Mouse (Mus musculus) megakaryocyte, embryonic 14.5 days (primary cell): ENCODE measurements around the gene Inka1. TPM values are rescaled to one million over a fixed set of nuclear protein-coding genes. Genes with fewer than 3 reads are reported as not detected.
"Not testable (repeated sequence)": the region's sequence is repeated elsewhere in the genome, so short reads cannot be mapped to it uniquely, and the experiment has no call there.

Source experiments
- H3K27me3 ChIP-seq: replicated peaks from 2 replicates; pipeline ENCODE3; 2012; ENCODE audit warnings: inconsistent platforms
- H3K36me3 ChIP-seq: replicated peaks from 2 replicates; pipeline ENCODE3; 2012; ENCODE audit warnings: low read length, inconsistent platforms, mixed read lengths
- H3K4me1 ChIP-seq: 2 replicates; pipeline ENCODE4 v1.6.1; 2012; ENCODE audit warnings: inconsistent platforms
- H3K4me3 ChIP-seq: replicated peaks from 2 replicates; pipeline ENCODE3; 2012; ENCODE audit warnings: moderate library complexity, mild to moderate bottlenecking, inconsistent platforms
- H3K9me3 ChIP-seq: 2 replicates; pipeline ENCODE4 v1.6.1; 2012; ENCODE audit warnings: inconsistent platforms
- FLI1 ChIP-seq: IDR thresholded peaks from 2 replicates; pipeline ENCODE4 v1.6.1; 2012; ENCODE audit warnings: low read length, inconsistent platforms, mixed read lengths
- GATA1 ChIP-seq: IDR thresholded peaks from 3 replicates; pipeline ENCODE4 v1.6.1; 2012; ENCODE audit warnings: mixed read lengths, low read length, inconsistent platforms, borderline replicate concordance
- polyA plus RNA-seq: library from polyadenylated mRNA; stranded (reverse); fragments of >175 nt; gene quantifications from 2 replicates; pipeline ENCODE4 v1.2.3, GENCODE M21; 2012; ENCODE audit warnings: low replicate concordance; ENCODE audit not compliant: insufficient read depth

Gene Inka1
- 270 and 880 TPM in 2 replicates for polyA plus RNA-seq

DNA sequence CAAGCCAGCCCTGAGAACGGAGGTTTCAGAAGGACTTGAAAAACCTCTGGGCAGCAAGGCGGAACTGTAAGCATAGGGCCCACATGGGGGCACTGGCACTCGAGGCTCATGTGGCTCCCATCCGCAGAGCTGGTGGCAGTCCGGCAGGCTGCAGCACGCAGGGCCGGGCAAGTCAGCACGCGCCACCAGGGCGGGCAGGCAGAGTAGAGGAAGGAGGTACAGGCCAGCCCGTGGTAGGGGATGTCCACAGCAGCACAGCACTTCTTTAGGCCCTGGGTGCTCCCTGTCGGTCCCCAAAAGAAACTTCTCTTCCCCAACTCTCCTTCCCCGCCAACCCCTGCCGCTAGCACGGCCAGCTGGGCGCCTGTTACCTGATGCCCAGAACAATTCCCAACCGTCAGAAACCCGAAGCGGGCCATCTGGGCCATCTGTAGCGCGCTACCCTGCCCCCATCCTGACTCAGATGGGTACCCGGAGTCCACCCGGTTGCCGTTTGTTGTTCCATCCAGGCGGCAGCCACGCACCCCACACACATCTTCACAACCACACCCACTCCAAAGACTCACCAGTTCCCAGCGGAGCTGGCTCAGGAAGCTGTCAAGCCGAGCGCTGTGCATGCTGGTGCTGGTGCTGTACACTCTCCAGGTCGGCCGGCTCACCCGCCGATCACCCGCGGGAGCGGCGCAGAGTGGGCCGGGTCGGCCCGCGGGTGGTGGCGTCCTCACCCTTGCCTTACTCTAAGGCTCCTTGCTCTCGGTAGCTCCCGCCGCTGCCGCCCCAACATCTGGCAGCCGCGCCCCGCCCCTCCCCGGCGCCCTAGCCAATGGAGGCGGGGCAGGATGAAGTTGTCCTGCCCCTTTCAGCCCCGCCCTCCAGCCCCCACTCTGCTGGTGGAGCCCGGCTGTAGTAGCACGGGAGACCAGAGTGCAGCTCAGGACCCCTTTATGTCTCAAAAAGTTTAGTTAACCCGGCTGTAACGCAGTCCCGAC lies at the start of gene Inka1:
TSS of gene Inka1 (minus strand) at position 749 of the 989 bp plus-strand sequence.
- no peaks in the 10 kb centered on the region for H3K9me3 ChIP-seq
- no peaks in the 10 kb centered on the region for H3K27me3 ChIP-seq
- peak within 1 kb of the TSS; percentile 99 for H3K4me3 ChIP-seq
- TF ChIP-seq GATA1 (no peak), FLI1 (no peak)
- H3K4me1 ChIP-seq = peaks cover 79% of the 10 kb centered on the region
- peaks cover 52% of the 10 kb centered on the region for H3K36me3 ChIP-seq

DNA sequence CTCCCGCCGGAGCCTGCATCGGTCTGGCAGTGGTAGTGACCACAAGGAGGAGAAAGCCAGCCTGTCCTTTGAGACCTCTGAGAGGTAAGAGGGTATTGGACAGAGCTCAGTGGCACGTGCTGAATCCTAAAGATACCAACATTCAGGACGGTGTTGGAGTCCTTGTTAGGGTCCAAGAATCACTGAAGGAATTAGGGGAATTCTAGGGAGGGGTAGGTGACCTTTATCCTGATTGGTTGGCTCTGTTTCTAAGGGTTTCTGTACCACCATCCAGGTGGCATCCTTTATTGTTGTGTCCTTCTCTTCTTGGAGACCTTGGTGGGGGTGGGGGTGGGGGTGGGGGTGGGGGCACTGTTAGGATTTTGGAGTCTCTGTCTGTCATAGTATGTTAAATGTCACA lies 46.4 kb upstream of the Inka1 start:
- H3K36me3 ChIP-seq = peaks cover 89% of the 10 kb centered on the region
- TF ChIP-seq GATA1 (no peak), FLI1 (no peak)
- peaks cover 43% of the 10 kb centered on the region for H3K4me1 ChIP-seq

DNA sequence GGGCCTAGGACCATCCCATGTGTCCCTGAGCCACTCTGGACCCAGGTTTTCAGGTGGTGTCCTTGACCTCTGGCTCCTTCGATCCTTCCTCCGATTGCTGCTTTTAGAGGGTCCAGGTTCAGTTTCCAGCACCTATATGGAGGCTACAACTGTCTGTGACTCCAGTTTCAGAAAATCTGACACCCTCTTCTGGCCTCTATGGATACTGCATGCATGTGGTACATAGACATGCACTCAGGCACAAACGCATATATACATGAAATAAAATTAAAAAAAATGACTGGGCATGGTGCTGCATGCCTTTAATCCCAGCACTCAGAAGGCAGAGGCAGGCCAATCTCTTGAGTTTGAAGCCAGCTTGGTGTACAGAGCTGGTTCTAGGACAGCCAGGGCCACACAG lies 42.2 kb upstream of the Inka1 start:
- H3K36me3 ChIP-seq = peaks cover 88% of the 10 kb centered on the region
- peaks cover 24% of the 10 kb centered on the region for H3K4me1 ChIP-seq
- no peak overlapping the region for H3K4me3 ChIP-seq
- TF ChIP-seq GATA1 (no peak), FLI1 (no peak)
- H3K9me3 ChIP-seq = 0 out of 2 replicates have a peak, but pooled peaks cover 2% of the 10 kb centered on the region
- H3K27me3 ChIP-seq = no peaks in the 10 kb centered on the region

More for the DNA sequence above, 46.4 kb upstream of the Inka1 start:
- H3K27me3 ChIP-seq = no peaks in the 10 kb centered on the region
- H3K9me3 ChIP-seq = 0 out of 2 replicates have a peak, but pooled peaks cover 2% of the 10 kb centered on the region
- H3K4me3 ChIP-seq = no peak overlapping the region

DNA sequence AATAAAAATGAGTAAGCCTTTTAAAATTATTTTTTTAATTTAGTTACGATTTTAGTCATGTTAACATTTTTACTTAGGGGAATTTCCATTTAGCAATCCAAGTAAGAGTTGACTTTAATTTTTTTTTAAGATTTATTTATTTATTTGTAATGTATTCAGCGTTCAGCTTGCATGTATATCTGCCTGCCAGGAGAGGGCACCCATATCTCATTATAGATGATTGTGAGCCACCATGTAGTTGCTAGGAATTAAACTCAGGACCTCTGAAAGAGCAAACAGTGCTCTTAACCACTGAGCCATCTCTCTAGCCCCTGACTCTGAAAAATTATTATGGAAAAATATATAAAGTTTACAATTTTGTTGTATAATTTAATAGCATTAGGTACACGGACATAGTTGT lies 40.9 kb upstream of the Inka1 start:
- H3K4me1 ChIP-seq = peaks cover 25% of the 10 kb centered on the region
- H3K9me3 ChIP-seq = 0 out of 2 replicates have a peak, but pooled peaks cover 2% of the 10 kb centered on the region
- H3K27me3 ChIP-seq = no peaks in the 10 kb centered on the region
- TF ChIP-seq GATA1 (no peak), FLI1 (no peak)
- peaks cover 86% of the 10 kb centered on the region for H3K36me3 ChIP-seq
- no peak overlapping the region for H3K4me3 ChIP-seq

DNA sequence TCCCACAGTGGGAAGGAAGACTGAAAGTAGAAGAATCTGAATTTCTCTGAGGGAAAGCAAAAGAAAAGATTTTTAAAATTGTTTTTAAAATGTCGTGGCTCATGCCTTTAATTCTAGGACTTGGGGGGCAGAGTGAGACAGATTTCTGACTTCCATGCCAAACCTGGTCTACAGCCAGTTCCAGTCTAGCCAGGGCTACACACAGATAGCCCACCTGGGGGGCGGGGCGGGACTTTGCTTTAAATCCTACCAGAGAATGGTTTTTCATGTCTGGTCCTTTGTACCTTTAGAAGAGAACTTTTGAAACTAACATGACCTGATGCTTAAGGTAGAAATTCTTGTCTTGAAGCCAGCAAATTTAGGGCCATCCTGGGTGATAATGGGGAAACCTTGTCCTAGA lies 37.5 kb upstream of the Inka1 start:
- Histone ChIP-seq H3K36me3 (peaks cover 71% of the 10 kb centered on the region), H3K9me3 (0 out of 2 replicates have a peak, but pooled peaks cover 2% of the 10 kb centered on the region), H3K4me1 (peaks cover 28% of the 10 kb centered on the region), H3K4me3 (no peak overlapping the region), H3K27me3 (no peaks in the 10 kb centered on the region)
- TF ChIP-seq GATA1 = no peak
- no peak for TF ChIP-seq FLI1

GRCm38 (mm10) chr9:108020741-108021140 lies 35.1 kb upstream of the Inka1 start:
- TF ChIP-seq FLI1 = no peak
- no peak for TF ChIP-seq GATA1

DNA sequence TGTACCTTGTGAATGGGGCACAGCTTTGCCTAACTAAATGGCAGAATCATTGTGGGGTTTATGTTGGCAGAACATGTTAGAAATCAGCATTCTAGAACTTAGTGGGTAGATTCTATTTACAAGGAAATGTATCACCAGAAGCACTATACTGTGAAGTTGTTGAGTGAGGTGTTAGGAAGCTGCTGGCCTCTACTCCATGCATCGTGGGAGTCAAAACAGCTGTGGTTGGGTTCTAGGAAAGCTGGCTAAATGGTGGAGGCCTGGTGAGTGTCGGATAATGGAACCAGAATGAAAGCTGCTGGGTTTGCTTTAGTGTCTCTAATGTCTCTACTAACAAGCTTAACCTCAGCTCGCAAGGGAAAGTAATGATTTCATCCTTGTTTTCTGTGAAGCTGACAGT lies 31.4 kb upstream of the Inka1 start:
- H3K36me3 ChIP-seq = peaks cover 61% of the 10 kb centered on the region
- H3K9me3 ChIP-seq = no peaks in the 10 kb centered on the region
- no peaks in the 10 kb centered on the region for H3K27me3 ChIP-seq
- H3K4me1 ChIP-seq = peaks cover 36% of the 10 kb centered on the region
- TF ChIP-seq GATA1 (no peak), FLI1 (no peak)
- no peak overlapping the region for H3K4me3 ChIP-seq

More at GRCm38 (mm10) chr9:108020741-108021140, 35.1 kb upstream of the Inka1 start:
- no peaks in the 10 kb centered on the region for H3K9me3 ChIP-seq
- no peaks in the 10 kb centered on the region for H3K27me3 ChIP-seq
- peaks cover 66% of the 10 kb centered on the region for H3K36me3 ChIP-seq
- H3K4me1 ChIP-seq = peaks cover 34% of the 10 kb centered on the region
- no peak overlapping the region for H3K4me3 ChIP-seq

DNA sequence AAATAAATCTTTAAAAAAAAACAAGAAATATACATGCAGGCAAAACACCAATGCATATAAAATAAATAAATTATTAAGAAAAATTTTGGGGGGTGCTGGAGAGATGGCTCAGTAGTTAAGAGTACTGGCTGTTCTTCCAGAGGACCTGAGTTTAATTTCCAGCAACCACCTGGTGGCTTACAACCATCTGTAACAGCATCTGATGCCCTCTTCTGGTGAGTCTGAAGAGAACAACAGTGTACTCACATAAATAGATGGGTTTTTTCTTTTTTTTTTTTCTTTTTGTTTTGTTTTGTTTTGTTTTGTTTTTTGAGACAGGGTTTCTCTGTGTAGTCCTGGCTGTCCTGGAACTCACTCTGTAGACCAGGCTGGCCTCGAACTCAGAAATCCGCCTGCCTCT lies 27.9 kb upstream of the Inka1 start:
- H3K9me3 ChIP-seq, H3K27me3 ChIP-seq, H3K4me3 ChIP-seq: not testable (repeated sequence)
- H3K4me1 ChIP-seq = peaks cover 40% of the 10 kb centered on the region
- H3K36me3 ChIP-seq = peaks cover 68% of the 10 kb centered on the region

DNA sequence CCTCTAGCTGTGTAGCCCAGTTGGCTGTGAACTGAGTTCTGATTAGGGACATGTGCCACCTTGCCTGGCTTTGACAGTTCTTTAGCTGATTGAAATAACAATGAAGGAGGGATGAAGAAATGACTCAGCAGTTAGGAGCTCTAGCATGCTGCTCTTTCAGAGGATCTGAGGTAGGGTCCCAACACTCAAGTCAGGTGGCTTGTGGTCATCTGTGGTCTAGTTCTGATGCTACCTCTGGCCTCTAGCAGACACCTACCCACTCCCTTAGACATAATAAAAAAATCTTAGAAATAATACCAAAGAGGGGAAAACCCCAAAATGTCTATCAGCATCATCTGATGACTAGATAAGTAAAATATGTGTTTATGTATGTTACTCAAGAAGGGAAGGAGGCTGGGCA lies 24.7 kb upstream of the Inka1 start:
- H3K27me3 ChIP-seq = no peaks in the 10 kb centered on the region
- TF ChIP-seq FLI1 (no peak), GATA1 (no peak)
- no peak overlapping the region for H3K4me3 ChIP-seq
- peaks cover 72% of the 10 kb centered on the region for H3K36me3 ChIP-seq
- H3K9me3 ChIP-seq = no peaks in the 10 kb centered on the region
- peaks cover 52% of the 10 kb centered on the region for H3K4me1 ChIP-seq

- Histone ChIP-seq H3K27me3 (no peaks in the 10 kb centered on the region), H3K4me1 (peaks cover 67% of the 10 kb centered on the region), H3K36me3 (peaks cover 62% of the 10 kb centered on the region), H3K9me3 (no peaks in the 10 kb centered on the region), H3K4me3 (no peak overlapping the region)
- no peak for TF ChIP-seq GATA1
- no peak for TF ChIP-seq FLI1
Measured at GRCm38 (mm10) chr9:108008041-108008440, 22.4 kb upstream of the Inka1 start.

GRCm38 (mm10) chr9:108003531-108003890 lies 17.8 kb upstream of the Inka1 start:
- peaks cover 75% of the 10 kb centered on the region for H3K4me1 ChIP-seq
- H3K27me3 ChIP-seq = no peaks in the 10 kb centered on the region
- TF ChIP-seq FLI1 (no peak), GATA1 (no peak)
- no peaks in the 10 kb centered on the region for H3K9me3 ChIP-seq
- H3K4me3 ChIP-seq = peak overlapping the region; percentile 99
- H3K36me3 ChIP-seq = peaks cover 51% of the 10 kb centered on the region
